Mouse (Mus musculus) intestine, embryonic 14.5 days (tissue): Measurements from ENCODE around the gene Meis1. TPM values are rescaled to one million over a fixed set of nuclear protein-coding genes. Genes with fewer than 3 reads are reported as not detected.

Experiments used
- ATAC-seq: fragments of 200-750 bp; cut with Nextera tagmentation; replicated peaks from 2 replicates; pipeline ENCODE4 v1.8.0; 2017; ENCODE audit warnings: low read depth, moderate number of reproducible peaks, moderate TSS enrichment, moderate library complexity; ENCODE audit not compliant: low FRiP score, low TSS enrichment
- DNase-seq: peaks from one replicate; pipeline ENCODE4 v3.0.0-alpha.2; 2018; ENCODE audit warnings: low spot score
- H3K27ac ChIP-seq: fragments of 300-500 bp; sonication (generic); 2 replicates; pipeline ENCODE4 v1.5.1; 2014; ENCODE audit warnings: low read depth, mild to moderate bottlenecking, control low read depth
- H3K27me3 ChIP-seq: fragments of 300-500 bp; sonication (generic); replicated peaks from 2 replicates; pipeline ENCODE4 v1.6.1; 2014; ENCODE audit warnings: low read length, control low read depth; ENCODE audit not compliant: control insufficient read depth, insufficient read depth
- H3K36me3 ChIP-seq: fragments of 300-500 bp; sonication (generic); 2 replicates; pipeline ENCODE4 v1.6.1; 2014; ENCODE audit warnings: low read length, control low read depth; ENCODE audit not compliant: control insufficient read depth, insufficient read depth
- H3K4me1 ChIP-seq: fragments of 300-500 bp; sonication (generic); replicated peaks from 2 replicates; pipeline ENCODE4 v1.6.1; 2014; ENCODE audit warnings: low read length, control low read depth, mixed read lengths; ENCODE audit not compliant: control insufficient read depth, insufficient read depth
- H3K4me2 ChIP-seq: fragments of 300-500 bp; sonication (generic); 2 replicates; pipeline ENCODE4 v1.6.1; 2014; ENCODE audit warnings: low read length
- H3K4me3 ChIP-seq: fragments of 300-500 bp; sonication (generic); 2 replicates; pipeline ENCODE4 v1.5.1; 2014; ENCODE audit warnings: low read depth, low read length, control low read depth, mixed read lengths
- H3K9ac ChIP-seq: fragments of 300-500 bp; sonication (generic); 2 replicates; pipeline ENCODE4 v1.6.1; 2014; ENCODE audit warnings: mild to moderate bottlenecking, low read length
- H3K9me3 ChIP-seq: fragments of 300-500 bp; sonication (generic); 2 replicates; pipeline ENCODE4 v1.6.1; 2016; ENCODE audit warnings: low read length, control low read depth; ENCODE audit not compliant: control insufficient read depth
- WGBS: fragments of 180-500 bp; shearing (Covaris S2); extraction: QIAGEN DNeasy Blood & Tissue Kit; methylation state at CpG from one replicate; pipeline ENCODE4 v1.1.7; 2014; 5-methylcytosine and 5-hydroxymethylcytosine counted together
- polyA plus RNA-seq: library from polyadenylated mRNA; unstranded; fragments of >200 nt; fragmentation: Nextera tagmentation; extraction: Ambion mirVana; gene quantifications from 2 replicates; pipeline ENCODE4 v1.2.1, GENCODE M21; 2014

Meis1 gene
- polyA plus RNA-seq, 1 experiment from 2014 or later, result 133 TPM

DNA sequence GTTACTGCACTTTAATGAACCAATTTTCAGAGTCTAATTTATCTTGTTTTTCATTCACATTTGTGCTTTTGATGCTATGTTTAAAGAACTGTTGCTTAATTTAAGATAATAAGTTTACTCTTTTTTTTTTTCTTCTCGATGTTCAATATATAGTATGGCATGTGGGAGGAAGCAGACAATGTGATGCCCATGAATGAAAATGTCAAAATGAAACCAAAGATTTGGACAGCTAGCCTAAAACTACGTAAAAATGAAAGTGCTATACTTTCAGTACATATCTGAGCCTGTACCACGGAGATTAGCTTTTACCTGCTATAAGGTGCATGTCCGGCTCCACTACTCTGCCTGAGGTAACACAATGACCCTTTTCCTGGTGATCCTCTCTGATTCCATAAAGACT lies 172.3 kb downstream of the Meis1 start:
- Histone ChIP-seq H3K4me3 (no peak overlapping the region), H3K4me2 (no peak overlapping the region), H3K4me1 (peaks cover 3% of the 10 kb centered on the region; the same call in 1 of the 2 replicates), H3K27ac (no peak overlapping the region), H3K9me3 (no peaks in the 10 kb centered on the region), H3K36me3 (no peaks in the 10 kb centered on the region), H3K27me3 (no peaks in the 10 kb centered on the region), H3K9ac (no peak overlapping the region)
- no peak for ATAC-seq
- 93% methylated on average over 4 of the region's 4 CpGs for WGBS
- DNase-seq, result no peak

DNA sequence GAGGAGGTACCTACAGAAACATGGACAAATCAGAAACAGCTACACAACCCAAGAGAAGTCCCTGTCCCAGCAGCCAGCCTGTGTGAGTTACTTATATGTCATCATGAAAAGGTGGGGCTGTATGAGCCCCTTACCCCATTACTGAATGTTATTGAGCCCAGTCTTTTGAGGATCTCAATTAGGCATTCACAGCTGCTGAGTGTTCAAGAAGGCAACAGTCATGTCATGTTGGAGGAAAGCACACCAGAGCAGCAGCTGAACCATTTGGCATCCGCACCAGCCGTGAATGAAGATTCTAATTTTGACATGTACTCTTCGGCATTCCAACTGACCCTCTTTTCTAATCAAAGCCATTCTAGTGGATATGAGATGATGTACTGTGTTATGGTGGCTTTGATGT lies 172.9 kb downstream of the Meis1 start:
- peak overlapping the region; percentile 29; the same call in 1 of the 2 replicates for H3K27ac ChIP-seq
- H3K9ac ChIP-seq, result no peak overlapping the region
- peaks cover 6% of the 10 kb centered on the region; the same call in 1 of the 2 replicates for H3K4me1 ChIP-seq
- no peaks in the 10 kb centered on the region for H3K9me3 ChIP-seq
- 85% methylated on average over 3 of the region's 3 CpGs for WGBS
- no peak overlapping the region for H3K4me3 ChIP-seq
- ATAC-seq (no peak), DNase-seq (no peak)
- no peaks in the 10 kb centered on the region for H3K27me3 ChIP-seq
- H3K4me2 ChIP-seq, result no peak overlapping the region
- no peaks in the 10 kb centered on the region for H3K36me3 ChIP-seq

DNA sequence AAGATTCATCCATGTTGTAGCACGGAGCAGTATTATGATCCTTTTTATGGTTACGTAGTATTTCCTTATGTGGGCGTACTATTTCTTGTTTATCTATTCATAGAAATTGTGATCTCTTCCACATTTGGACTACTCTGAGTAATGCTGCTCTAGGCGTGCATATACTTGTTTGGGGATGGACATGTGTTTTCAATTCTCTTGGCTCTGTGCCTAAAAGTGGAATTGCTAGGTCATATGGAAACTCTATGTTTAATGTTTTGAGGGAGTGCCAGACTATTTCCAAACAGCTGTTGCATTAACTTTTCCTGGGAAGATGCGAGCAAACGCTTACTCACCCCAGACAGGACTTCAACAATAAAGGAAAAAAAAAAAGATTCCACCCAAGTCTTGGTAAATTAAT lies 173.3 kb downstream of the Meis1 start:
- DNase-seq, result no peak
- WGBS, result 70% methylated on average over 6 of the region's 6 CpGs
- H3K36me3 ChIP-seq, result no peaks in the 10 kb centered on the region
- no peaks in the 10 kb centered on the region for H3K9me3 ChIP-seq
- H3K27me3 ChIP-seq, result no peaks in the 10 kb centered on the region
- no peak overlapping the region for H3K4me3 ChIP-seq
- ATAC-seq, result no peak
- H3K9ac ChIP-seq, result no peak overlapping the region
- H3K27ac ChIP-seq, result peak overlapping the region; percentile 29; the same call in 1 of the 2 replicates
- H3K4me1 ChIP-seq, result peaks cover 6% of the 10 kb centered on the region; the same call in 1 of the 2 replicates
- H3K4me2 ChIP-seq, result no peak overlapping the region

DNA sequence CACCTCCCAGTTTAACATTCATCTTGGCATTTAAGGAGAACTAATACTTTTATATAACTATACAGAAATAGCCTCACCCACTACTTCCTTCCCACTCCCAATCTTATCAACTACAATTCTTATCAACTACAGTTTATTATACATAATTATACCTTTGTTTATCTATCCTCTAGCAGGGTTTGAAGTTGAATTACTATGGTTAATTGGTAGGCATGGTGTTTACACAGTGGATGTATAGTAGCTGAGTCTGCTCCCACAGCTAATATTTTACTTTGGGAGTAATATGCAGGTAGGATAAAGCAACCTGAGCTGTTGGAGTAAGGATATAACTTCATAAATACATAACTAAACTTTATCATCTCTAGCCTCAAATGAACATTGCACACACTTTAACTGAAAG lies 188.7 kb downstream of the Meis1 start:
- 0 out of 2 replicates have a peak, but pooled peaks have one; percentile 47 for ATAC-seq
- H3K4me3 ChIP-seq, result no peak overlapping the region

More for the DNA sequence above, 188.7 kb downstream of the Meis1 start:
- DNase-seq, result no peak
- H3K9me3 ChIP-seq, result no peaks in the 10 kb centered on the region
- H3K36me3 ChIP-seq, result no peaks in the 10 kb centered on the region
- H3K9ac ChIP-seq, result no peak overlapping the region
- no peaks in the 10 kb centered on the region for H3K4me1 ChIP-seq
- H3K4me2 ChIP-seq, result no peak overlapping the region
- no peaks in the 10 kb centered on the region for H3K27me3 ChIP-seq
- no peak overlapping the region for H3K27ac ChIP-seq
